Mouse (Mus musculus): ENCODE results near the gene Ndst2. TPM values are rescaled to one million over a fixed set of nuclear protein-coding genes. Genes with fewer than 3 reads are reported as not detected.

Ndst2 gene
- polyA plus RNA-seq (2012; rRNA removed) (22.8 and 22.9 TPM in 2 replicates), polyA plus RNA-seq (2014; fragmentation: Nextera tagmentation; extraction: Ambion mirVana) (13.2 and 15.9 TPM in 2 replicates)

DNA sequence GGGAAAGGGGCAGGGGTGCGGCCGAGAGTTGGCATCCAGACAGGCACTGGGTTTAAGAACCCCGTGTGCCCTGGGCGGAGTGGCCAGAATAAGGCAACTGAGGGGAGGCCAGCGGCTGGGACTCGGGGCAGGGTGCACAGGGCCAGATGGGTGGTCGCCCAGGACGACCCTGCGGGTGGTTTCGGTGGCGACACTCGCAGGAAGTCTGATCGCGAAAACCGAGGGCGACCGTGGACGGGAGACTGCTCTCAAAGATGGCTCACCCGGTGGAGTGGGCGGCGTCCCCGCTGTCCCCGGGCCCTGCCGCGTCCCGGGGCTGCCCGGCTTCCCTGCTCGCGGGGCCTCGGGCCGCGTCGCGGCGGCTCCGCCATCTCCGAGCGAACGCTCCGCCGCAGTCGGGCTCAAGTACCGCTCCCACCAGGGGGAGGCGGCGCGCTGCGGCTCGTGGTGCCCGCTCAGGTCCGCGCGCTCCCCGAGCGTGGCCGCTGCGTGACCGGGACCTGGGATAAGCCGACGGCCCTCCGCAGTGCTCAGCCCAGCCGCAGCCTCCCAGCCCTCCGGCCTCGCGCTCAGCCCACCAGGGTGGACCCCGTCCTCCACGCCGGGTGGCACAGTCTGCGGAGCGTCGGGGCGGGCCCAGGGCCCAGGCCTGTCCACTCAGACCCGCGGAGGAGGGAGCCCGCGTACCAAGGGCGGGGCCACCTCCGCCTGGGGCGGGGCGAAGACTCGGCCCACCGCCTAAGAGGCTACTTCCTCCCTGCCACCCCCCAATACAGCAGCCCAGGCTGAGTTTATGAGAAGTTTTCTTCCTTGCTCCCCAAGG lies at the start of gene Ndst2:
Ndst2 (minus strand) TSS at position 611 of the 823 bp plus-strand sequence.
- peak within 1 kb of the TSS; percentile 77 for H3K4me2 ChIP-seq (ENCODE audit: low read depth)
- no peaks in the 10 kb centered on the region for H3K9me3 ChIP-seq (ENCODE audit: control insufficient read depth, low read length)
- peak; percentile 96 for ATAC-seq (ENCODE audit: insufficient read depth)
- H3K27ac ChIP-seq = peak within 1 kb of the TSS; percentile 84
- peaks cover 30% of the 10 kb centered on the region for H3K36me3 ChIP-seq (replicated peaks; ENCODE audit: control insufficient read depth, insufficient read depth, low read depth)
- H3K27me3 ChIP-seq (ENCODE audit: control insufficient read depth, insufficient read depth, low read length) = no peaks in the 10 kb centered on the region
- TF ChIP-seq EP300 (IDR thresholded peaks at IDR 0.05; ENCODE audit: low read depth) (no peak), CTCF (IDR thresholded peaks at IDR 0.05; ENCODE audit: low read depth) (no peak)
- H3K4me3 ChIP-seq (ENCODE audit: insufficient read depth in 1 of 2, low read depth in 2 of 2, low read length in 2 of 2) = peak within 1 kb of the TSS; percentile 75 to 81
- H3K9ac ChIP-seq (replicated peaks) = peak within 1 kb of the TSS; percentile 91
- peaks cover 29 to 31% of the 10 kb centered on the region in 2 experiments for H3K4me1 ChIP-seq (replicated peaks; ENCODE audit: control insufficient read depth in 2 of 2, insufficient read depth in 2 of 2, low read length in 1 of 2)
- DNase-seq (ENCODE audit: low read depth in 3 of 3, low spot score in 3 of 3) = peak; percentile 78 to 81 (median 79)
- under 1% methylated on average over 64 of the region's 81 CpGs for WGBS (ENCODE audit: insufficient replicate concordance)

DNA sequence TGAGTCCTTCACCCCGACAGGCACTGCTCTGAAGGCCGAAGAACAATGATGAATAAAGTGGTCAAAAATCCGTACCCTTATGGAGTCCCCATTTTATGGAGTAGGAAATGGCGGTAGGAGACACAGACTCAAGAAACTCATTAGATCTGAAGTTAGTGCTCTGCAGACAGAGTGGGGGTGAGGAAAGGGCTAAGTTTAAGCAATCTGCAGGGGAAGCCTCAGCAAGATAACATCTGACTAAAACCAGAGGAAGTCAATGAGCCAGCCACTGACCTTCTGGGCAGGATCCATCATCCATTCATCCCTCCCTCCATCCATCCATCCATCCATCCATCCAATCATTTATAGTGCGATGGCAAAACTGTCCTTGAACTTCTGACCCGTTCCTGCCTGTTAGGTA lies 49.2 kb upstream of the Ndst2 start:
- H3K9ac ChIP-seq (replicated peaks) = no peak overlapping the region
- ATAC-seq (ENCODE audit: insufficient read depth) (no peak), DNase-seq (ENCODE audit: low read depth in 3 of 3, low spot score in 3 of 3) (no peak)
- H3K27me3 ChIP-seq (ENCODE audit: control insufficient read depth, insufficient read depth, low read length) = no peaks in the 10 kb centered on the region
- no peak overlapping the region for H3K4me2 ChIP-seq (ENCODE audit: low read depth)
- peaks cover 0 to 18% of the 10 kb centered on the region in 2 experiments; a peak in 2 of 4 replicates for H3K4me1 ChIP-seq (replicated peaks; ENCODE audit: control insufficient read depth in 2 of 2, insufficient read depth in 2 of 2, low read length in 1 of 2)
- TF ChIP-seq EP300 (IDR thresholded peaks at IDR 0.05; ENCODE audit: low read depth) (no peak), CTCF (IDR thresholded peaks at IDR 0.05; ENCODE audit: low read depth) (no peak)
- H3K4me3 ChIP-seq (ENCODE audit: insufficient read depth in 1 of 2, low read depth in 2 of 2, low read length in 2 of 2) = no peak overlapping the region
- WGBS (ENCODE audit: insufficient replicate concordance) = 68% methylated on average over 6 of the region's 6 CpGs
- H3K27ac ChIP-seq = no peak overlapping the region
- H3K36me3 ChIP-seq (replicated peaks; ENCODE audit: control insufficient read depth, insufficient read depth, low read depth) = peaks cover 2% of the 10 kb centered on the region
- no peaks in the 10 kb centered on the region for H3K9me3 ChIP-seq (ENCODE audit: control insufficient read depth, low read length)

DNA sequence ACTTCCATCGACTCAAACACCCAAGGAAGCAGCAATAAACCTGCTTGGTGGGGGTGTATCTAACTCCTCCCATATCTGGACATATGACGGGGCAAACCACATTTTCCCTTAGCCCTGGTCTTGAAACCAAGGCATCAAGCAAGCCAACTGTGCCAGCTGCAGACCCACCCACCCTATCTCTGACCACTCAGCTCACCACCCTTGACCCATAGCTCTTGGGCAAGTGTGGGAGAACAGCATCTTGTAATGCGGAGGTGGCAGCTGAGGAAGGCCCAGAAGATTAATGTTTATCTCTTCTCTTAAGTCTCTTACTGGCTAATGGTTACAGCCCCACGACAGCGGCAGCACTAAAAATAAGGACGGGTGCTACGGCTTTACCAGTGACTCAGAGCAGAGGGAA lies 48.5 kb upstream of the Ndst2 start:
- Histone ChIP-seq H3K4me1 (replicated peaks; ENCODE audit: control insufficient read depth in 2 of 2, insufficient read depth in 2 of 2, low read length in 1 of 2) (peaks cover 0 to 18% of the 10 kb centered on the region in 2 experiments; a peak in 2 of 4 replicates), H3K27me3 (ENCODE audit: control insufficient read depth, insufficient read depth, low read length) (no peaks in the 10 kb centered on the region), H3K36me3 (replicated peaks; ENCODE audit: control insufficient read depth, insufficient read depth, low read depth) (peaks cover 6% of the 10 kb centered on the region), H3K9me3 (ENCODE audit: control insufficient read depth, low read length) (no peaks in the 10 kb centered on the region), H3K4me2 (ENCODE audit: low read depth) (no peak overlapping the region), H3K27ac (no peak overlapping the region), H3K4me3 (ENCODE audit: insufficient read depth in 1 of 2, low read depth in 2 of 2, low read length in 2 of 2) (no peak overlapping the region), H3K9ac (replicated peaks) (no peak overlapping the region)
- WGBS (ENCODE audit: insufficient replicate concordance) = 56% methylated on average over 7 of the region's 7 CpGs
- no peak for TF ChIP-seq CTCF (IDR thresholded peaks at IDR 0.05; ENCODE audit: low read depth)
- no peak for TF ChIP-seq EP300 (IDR thresholded peaks at IDR 0.05; ENCODE audit: low read depth)
- ATAC-seq (ENCODE audit: insufficient read depth) (no peak), DNase-seq (ENCODE audit: low read depth in 3 of 3, low spot score in 3 of 3) (no peak)

DNA sequence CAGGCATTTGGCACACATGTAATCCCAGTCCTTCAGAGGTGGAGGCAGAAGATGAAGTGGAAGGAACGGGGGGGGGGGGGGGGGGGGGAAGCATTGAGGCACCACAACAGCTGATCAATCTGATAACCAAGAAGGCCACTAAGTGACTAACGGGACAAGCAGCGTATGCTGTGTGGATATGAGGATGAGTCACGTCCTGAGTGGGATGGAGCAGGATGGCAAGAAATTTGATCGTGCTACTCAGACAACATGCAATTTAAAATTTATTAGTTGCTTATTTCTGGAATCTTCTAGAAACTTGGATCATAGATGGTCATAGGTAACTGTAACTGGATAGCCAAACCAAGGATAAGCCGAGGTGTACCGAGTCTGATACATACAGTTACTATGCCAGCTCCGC lies 45.9 kb upstream of the Ndst2 start:
- ATAC-seq (ENCODE audit: insufficient read depth) (no peak), DNase-seq (ENCODE audit: low read depth in 3 of 3, low spot score in 3 of 3) (no peak)
- WGBS (ENCODE audit: insufficient replicate concordance) = 69% methylated on average over 8 of the region's 8 CpGs
- H3K4me3 ChIP-seq (ENCODE audit: insufficient read depth in 1 of 2, low read depth in 2 of 2, low read length in 2 of 2) = no peak overlapping the region
- H3K9me3 ChIP-seq (ENCODE audit: control insufficient read depth, low read length) = no peaks in the 10 kb centered on the region
- H3K4me2 ChIP-seq (ENCODE audit: low read depth) = no peak overlapping the region
- H3K36me3 ChIP-seq (replicated peaks; ENCODE audit: control insufficient read depth, insufficient read depth, low read depth) = peaks cover 6% of the 10 kb centered on the region
- no peak overlapping the region for H3K27ac ChIP-seq
- peaks cover 0 to 5% of the 10 kb centered on the region in 2 experiments; a peak in 2 of 4 replicates for H3K4me1 ChIP-seq (replicated peaks; ENCODE audit: control insufficient read depth in 2 of 2, insufficient read depth in 2 of 2, low read length in 1 of 2)
- no peaks in the 10 kb centered on the region for H3K27me3 ChIP-seq (ENCODE audit: control insufficient read depth, insufficient read depth, low read length)
- TF ChIP-seq CTCF (IDR thresholded peaks at IDR 0.05; ENCODE audit: low read depth) (no peak), EP300 (IDR thresholded peaks at IDR 0.05; ENCODE audit: low read depth) (no peak)
- H3K9ac ChIP-seq (replicated peaks) = no peak overlapping the region

DNA sequence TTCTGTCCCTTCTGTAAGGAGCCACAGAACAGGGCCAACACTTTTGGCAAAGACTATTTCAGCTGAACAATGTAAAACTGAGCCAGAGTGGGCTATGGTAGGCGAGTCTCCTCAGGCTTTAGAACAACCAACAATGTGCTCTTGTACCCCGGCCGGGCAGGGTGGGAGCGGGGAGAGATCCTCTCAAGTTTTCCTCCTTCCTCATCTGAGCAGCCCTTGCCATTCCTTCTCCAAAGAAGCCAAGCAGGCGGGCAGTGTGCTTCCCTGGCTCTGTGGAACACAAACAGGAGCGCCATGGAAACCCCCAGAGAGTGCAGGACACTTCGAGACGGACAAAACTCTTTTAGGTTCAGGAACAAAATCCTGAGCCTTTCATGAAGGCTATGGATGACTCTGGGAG lies 44.1 kb upstream of the Ndst2 start:
- H3K4me2 ChIP-seq (ENCODE audit: low read depth) = no peak overlapping the region
- no peaks in the 10 kb centered on the region for H3K27me3 ChIP-seq (ENCODE audit: control insufficient read depth, insufficient read depth, low read length)
- TF ChIP-seq CTCF (IDR thresholded peaks at IDR 0.05; ENCODE audit: low read depth) (no peak), EP300 (IDR thresholded peaks at IDR 0.05; ENCODE audit: low read depth) (no peak)
- no peaks in the 10 kb centered on the region; a peak in 1 of 4 replicates for H3K4me1 ChIP-seq (replicated peaks; ENCODE audit: control insufficient read depth in 2 of 2, insufficient read depth in 2 of 2, low read length in 1 of 2)
- no peak for DNase-seq (ENCODE audit: low read depth in 3 of 3, low spot score in 3 of 3)
- 72% methylated on average over 8 of the region's 8 CpGs for WGBS (ENCODE audit: insufficient replicate concordance)
- H3K9me3 ChIP-seq (ENCODE audit: control insufficient read depth, low read length) = no peaks in the 10 kb centered on the region
- H3K36me3 ChIP-seq (replicated peaks; ENCODE audit: control insufficient read depth, insufficient read depth, low read depth) = peaks cover 6% of the 10 kb centered on the region
- no peak for ATAC-seq (ENCODE audit: insufficient read depth)
- H3K9ac ChIP-seq (replicated peaks) = no peak overlapping the region
- no peak overlapping the region for H3K27ac ChIP-seq
- no peak overlapping the region for H3K4me3 ChIP-seq (ENCODE audit: insufficient read depth in 1 of 2, low read depth in 2 of 2, low read length in 2 of 2)

Measured in liver, embryonic 14.5 days (tissue).